Mouse (Mus musculus) right cerebral cortex, postnatal 25 days (tissue): ENCODE data around the gene Hey2.

ENCODE experiments used
- DNase-seq: peaks from one replicate; pipeline ENCODE4 v3.0.0; 2022

Hey2 gene

DNA sequence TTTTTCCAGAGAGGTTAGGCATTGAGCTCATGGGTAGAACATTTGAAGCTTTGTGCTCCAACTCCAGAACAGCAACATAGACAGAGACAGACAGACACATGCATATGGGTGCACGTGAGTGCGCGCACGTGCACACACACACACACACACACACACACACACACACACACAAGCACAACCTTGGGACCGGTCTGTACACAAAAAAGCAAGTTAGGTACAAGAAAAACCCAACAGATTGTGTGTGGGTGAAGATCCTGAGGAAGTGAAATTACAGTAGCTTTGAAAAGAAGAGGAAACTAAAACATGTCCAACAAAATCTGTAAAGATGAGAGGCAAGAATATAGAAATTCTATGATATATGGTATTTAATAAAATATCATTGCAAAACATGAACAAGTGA is 53.1 kb downstream of the Hey2 start:
- DNase-seq = no peak

DNA sequence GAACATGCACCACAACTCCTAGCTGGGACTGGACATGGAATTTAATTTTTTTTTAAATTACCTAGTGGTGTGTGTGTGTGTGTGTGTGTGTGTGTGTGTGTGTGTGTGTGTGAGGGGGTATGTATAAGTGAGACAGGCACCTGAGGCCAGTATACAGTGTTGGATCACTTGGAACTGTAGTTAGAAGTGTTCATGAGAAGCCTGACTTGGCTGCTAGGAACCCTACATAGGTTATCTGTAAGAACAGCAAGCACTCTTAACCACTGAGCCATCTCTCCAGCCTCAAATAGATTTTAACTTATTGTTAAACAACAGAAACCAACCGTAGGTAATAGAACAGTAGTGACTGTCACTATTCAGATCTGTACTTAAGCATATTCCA is 54.3 kb downstream of the Hey2 start:
- no peak for DNase-seq

GRCm38 (mm10) chr10:30787684-30788339 is 54.8 kb downstream of the Hey2 start:
- no peak for DNase-seq

DNA sequence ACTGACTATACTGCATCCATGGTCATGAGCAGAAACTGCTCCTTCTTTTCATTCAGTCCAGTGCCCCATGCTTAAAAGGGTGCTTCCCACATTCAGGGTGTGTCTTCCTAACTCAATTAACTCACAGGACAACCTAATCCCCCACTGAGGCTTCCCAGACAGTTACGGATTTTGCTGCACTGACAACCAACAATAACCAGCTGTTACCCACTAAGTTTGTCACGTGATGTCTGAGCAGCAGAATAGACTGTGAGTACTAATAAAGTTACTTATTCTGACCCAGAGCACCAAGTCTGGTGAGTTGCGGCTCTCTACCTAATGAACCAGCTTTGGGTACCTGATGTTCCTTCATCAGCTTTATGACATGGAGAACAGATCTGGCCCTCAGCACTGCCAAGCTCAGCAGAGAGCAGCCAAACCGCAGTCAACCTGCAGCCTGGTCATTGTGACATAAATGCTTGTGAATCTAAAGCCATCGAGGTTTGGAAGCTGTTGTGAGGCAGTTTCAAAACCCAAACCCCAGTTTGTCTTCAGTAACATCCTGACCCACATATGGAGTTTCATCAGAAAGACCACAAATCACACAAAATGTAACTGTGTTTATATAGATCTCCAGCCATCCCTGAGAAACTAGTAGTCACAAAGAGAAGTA is 56.4 kb downstream of the Hey2 start:
- no peak for DNase-seq
